Mouse (Mus musculus) layer of hippocampus, adult 11-12 months (tissue): Measurements from ENCODE around the gene Ghdc.

ENCODE experiments used
- DNase-seq: peaks from one replicate; pipeline ENCODE4 v3.0.0; 2022; ENCODE audit warnings: low spot score

Gene Ghdc

GRCm38 (mm10) chr11:100718462-100718861, 52.3 kb downstream of the Ghdc start:
- DNase-seq, result no peak

GRCm38 (mm10) chr11:100716649-100717048, 54.1 kb downstream of the Ghdc start:
- DNase-seq, result no peak
